Mouse (Mus musculus): Measurements from ENCODE around the gene Frs3. TPM values are rescaled to one million over a fixed set of nuclear protein-coding genes. Genes with fewer than 3 reads are reported as not detected.
A peak's percentile ranks its signal among the peaks of the same experiment; 100 is the strongest.

Frs3 gene
- polyA plus RNA-seq, 1 experiment from 2014 or later = 5.5 TPM

DNA sequence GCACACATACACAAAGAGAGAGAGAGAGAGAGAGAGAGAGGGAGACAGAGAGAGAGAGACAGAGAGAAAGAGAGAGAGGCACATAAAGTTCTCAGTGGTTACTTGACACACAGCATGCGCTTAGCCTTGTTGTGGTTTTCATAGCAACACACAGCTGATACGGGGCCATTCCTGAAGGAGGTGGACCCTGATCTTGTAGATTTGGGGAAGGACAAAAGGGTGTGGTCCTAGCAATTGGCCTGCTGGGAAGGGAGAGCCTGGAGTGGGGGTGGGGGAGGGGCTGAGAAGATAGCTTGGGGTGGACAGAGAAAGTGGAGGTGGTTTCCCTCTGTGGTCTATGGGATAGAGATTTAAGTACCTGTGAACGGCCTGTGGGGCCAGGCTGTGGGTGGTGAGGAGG, 21.2 kb downstream of the Frs3 start:
- 62% methylated on average over 3 of the region's 3 CpGs for WGBS
- ATAC-seq = no peak

DNA sequence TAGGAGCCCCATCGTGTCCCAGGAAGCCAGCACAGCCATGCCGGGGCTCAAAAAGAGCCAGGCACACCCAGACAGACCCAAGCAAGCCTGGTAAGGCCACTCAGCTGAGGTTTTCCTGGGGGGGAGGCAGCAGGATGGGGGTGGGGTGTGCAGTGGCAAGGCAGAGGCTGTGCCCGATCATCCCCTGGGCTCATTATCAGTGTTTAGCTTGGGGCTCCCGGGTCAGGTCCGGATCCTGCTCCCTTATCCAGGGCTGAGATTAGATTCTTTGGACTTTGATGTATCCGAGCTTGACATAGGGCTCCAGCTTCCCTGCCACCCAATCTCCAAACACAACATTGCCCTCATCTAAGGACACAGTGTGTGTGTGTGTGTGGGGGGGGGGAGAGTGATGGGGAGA, 23.1 kb downstream of the Frs3 start:
- Histone ChIP-seq H3K27me3 (replicated peaks) (no peaks in the 10 kb centered on the region), H3K4me3 (replicated peaks) (no peak overlapping the region), H3K27ac (no peak overlapping the region), H3K9me3 (no peaks in the 10 kb centered on the region), H3K9ac (no peak overlapping the region), H3K36me3 (no peaks in the 10 kb centered on the region), H3K4me1 (replicated peaks) (0 out of 2 replicates have a peak, but pooled peaks cover 4% of the 10 kb centered on the region), H3K4me2 (replicated peaks) (no peak overlapping the region)
- ATAC-seq = peak; percentile 27; the same call in 1 of the 2 replicates
- WGBS = 60% methylated on average over 6 of the region's 6 CpGs

More for the DNA sequence above, 21.2 kb downstream of the Frs3 start:
- no peak overlapping the region for H3K4me3 ChIP-seq (replicated peaks)
- H3K4me2 ChIP-seq (replicated peaks) = no peak overlapping the region
- 0 out of 2 replicates have a peak, but pooled peaks cover 10% of the 10 kb centered on the region for H3K4me1 ChIP-seq (replicated peaks)
- H3K36me3 ChIP-seq = no peaks in the 10 kb centered on the region
- no peaks in the 10 kb centered on the region for H3K27me3 ChIP-seq (replicated peaks)
- H3K9ac ChIP-seq = no peak overlapping the region
- H3K9me3 ChIP-seq = no peaks in the 10 kb centered on the region
- no peak overlapping the region for H3K27ac ChIP-seq

DNA sequence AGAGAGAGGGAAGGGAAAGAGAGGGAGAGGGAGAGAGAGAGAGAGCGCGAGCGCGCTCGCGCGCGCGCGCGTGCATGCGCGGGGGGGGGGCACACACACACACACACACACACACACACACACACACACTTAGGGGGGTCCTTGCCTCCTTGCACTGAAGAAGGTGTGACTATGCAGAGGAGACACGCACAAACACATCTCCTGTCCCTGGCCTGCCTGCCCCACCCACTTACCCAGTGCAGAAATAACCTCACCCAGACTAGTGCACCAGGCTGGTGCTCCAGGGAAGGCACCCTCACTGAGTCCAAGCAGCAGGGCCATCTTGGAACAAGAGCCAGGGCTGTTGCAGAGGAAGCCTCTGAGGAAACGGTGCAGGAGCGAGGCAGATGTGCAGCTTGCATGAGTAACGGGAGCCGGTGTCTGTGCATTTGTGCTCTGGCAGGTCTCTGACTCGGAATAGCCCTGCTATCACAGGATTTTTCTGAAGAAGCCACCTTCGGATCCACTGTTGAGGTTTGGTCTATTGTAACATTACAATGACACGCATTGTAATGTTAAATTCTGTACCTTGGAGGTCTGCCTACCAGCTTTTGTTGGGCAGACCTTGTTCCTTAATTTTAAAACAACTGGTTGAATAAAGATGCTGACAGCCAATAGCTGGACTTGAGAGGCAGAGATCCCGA, 24.2 kb downstream of the Frs3 start:
- no peaks in the 10 kb centered on the region for H3K27me3 ChIP-seq (replicated peaks)
- no peak for ATAC-seq
- WGBS = 48% methylated on average over 21 of the region's 22 CpGs
- H3K4me3 ChIP-seq (replicated peaks) = no peak overlapping the region
- H3K9me3 ChIP-seq = no peaks in the 10 kb centered on the region
- H3K9ac ChIP-seq = no peak overlapping the region
- H3K27ac ChIP-seq = no peak overlapping the region
- H3K4me2 ChIP-seq (replicated peaks) = no peak overlapping the region
- no peaks in the 10 kb centered on the region for H3K36me3 ChIP-seq
- H3K4me1 ChIP-seq (replicated peaks) = 0 out of 2 replicates have a peak, but pooled peaks cover 4% of the 10 kb centered on the region

DNA sequence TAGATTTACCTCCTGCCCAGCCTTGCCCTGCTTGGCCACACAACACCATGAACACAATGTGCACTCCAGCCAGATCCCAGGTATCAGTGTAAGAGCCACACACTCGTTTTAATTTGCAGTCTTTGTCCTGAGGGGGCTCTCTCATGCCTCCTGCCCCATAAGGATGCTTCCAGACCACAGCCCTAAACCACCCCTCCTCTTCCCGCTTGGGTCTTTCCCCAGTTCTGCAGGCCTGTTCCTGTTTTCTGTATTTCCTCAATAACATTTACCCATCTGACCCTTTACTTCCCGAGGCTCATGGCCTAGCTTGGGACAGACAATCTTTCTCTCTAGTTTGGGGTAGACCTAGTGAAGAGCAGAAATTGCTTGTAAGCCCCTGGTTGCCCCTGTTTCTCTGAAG, 26.2 kb downstream of the Frs3 start:
- no peak overlapping the region for H3K9ac ChIP-seq
- 0 out of 2 replicates have a peak, but pooled peaks cover 4% of the 10 kb centered on the region for H3K4me1 ChIP-seq (replicated peaks)
- no peaks in the 10 kb centered on the region for H3K27me3 ChIP-seq (replicated peaks)
- no peaks in the 10 kb centered on the region for H3K9me3 ChIP-seq
- no peak overlapping the region for H3K4me2 ChIP-seq (replicated peaks)
- no peak overlapping the region for H3K4me3 ChIP-seq (replicated peaks)
- H3K27ac ChIP-seq = no peak overlapping the region
- no peaks in the 10 kb centered on the region for H3K36me3 ChIP-seq
- no peak for ATAC-seq
- 51% methylated on average over 3 of the region's 3 CpGs for WGBS

DNA sequence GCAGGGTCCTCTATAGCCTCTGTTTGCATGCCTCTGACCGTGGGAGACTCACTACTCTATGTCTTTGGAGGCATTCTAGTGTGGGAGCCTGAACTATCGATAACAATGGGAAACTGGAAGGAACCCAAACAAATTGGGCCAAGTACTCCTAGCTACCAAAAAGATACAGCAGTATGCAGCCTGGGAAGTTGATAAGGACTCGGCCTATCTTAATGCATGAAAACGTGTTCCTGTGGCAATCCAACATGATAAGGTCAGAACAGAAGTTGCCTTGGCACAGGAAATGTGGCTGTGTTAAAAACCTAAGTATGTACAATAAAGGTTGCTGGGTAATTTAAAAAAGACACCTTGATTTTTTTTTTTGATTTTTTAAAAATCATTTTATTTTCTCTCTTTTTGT, 32.4 kb downstream of the Frs3 start:
- Histone ChIP-seq H3K36me3 (no peaks in the 10 kb centered on the region), H3K4me2 (replicated peaks) (no peak overlapping the region), H3K4me3 (replicated peaks) (no peak overlapping the region), H3K9ac (no peak overlapping the region), H3K27ac (no peak overlapping the region), H3K4me1 (replicated peaks) (no peaks in the 10 kb centered on the region), H3K27me3 (replicated peaks) (no peaks in the 10 kb centered on the region), H3K9me3 (no peaks in the 10 kb centered on the region)
- WGBS = 76% methylated on average over 4 of the region's 4 CpGs
- ATAC-seq = no peak

DNA sequence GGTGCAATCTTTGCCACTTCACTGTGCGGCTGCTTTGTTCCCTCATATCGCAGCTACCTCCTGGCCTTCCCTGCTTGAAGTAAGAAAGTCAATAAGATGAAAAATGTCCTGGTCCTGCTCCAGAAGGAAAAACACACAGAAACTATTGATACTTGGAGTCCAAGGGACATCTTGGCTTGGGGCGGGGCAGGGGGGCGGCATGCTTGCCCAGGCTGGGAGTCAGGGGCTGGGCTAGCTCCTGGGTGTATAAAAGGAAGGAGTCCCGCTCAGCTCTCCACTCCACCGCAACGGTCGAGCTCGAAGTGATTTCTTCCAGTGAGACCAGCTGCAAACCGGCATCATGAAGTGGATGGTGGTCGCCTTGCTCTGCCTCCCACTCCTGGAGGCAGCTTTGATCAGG, 37.7 kb downstream of the Frs3 start, which contains the start of gene Pgc:
TSS of gene Pgc (plus strand) at position 277 of the 400 bp plus-strand sequence.
- no peak for ATAC-seq
- no peaks in the 10 kb centered on the region for H3K27me3 ChIP-seq (replicated peaks)
- H3K4me1 ChIP-seq (replicated peaks) = no peaks in the 10 kb centered on the region
- no peaks in the 10 kb centered on the region for H3K36me3 ChIP-seq
- H3K9ac ChIP-seq = no peak within 1 kb of the TSS
- H3K27ac ChIP-seq = no peak within 1 kb of the TSS
- H3K9me3 ChIP-seq = no peaks in the 10 kb centered on the region
- WGBS = 65% methylated on average over 11 of the region's 11 CpGs
- H3K4me2 ChIP-seq (replicated peaks) = no peak within 1 kb of the TSS
- H3K4me3 ChIP-seq (replicated peaks) = no peak within 1 kb of the TSS

DNA sequence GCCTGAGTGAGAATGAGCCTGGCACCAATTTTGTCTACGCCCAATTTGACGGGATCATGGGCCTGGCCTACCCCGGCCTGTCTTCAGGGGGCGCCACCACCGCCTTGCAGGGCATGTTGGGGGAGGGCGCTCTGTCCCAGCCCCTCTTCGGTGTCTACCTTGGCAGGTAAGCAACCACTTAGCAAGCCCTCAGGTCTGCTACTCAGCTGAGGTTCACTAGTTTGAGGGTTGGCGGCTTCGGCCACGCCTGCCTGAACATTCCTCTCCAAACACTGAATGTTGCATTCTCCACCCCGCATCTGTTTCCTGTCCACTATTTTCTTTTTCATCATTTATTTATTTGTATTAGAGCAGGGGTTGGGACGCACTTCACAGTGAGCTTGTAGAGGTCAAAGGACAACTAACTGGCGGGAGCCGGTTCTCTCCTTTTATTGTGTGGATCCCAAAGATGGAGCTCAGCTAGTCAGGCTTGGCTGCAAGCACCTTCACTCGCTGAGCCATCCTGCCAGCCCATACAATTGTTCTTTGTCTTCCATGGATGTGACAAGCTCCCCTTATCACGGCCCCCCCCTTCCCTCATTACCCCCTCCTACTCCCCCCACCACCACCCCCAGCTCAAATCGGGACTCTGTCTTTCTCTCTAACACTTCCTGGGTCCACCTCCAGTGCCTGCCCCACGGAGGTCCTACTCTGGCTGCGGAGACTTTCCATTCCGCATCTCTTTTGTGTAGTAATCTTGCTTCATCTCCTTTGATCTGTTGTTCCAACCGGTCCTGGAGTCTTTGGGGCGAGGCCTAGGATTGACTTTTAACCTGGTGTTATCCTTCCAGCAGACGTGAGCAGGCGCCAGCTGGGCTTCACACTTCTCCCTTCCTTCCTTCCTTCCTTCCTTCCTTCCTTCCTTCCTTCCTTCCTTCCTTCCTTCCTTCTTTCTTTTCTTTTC, 42.1 kb downstream of the Frs3 start:
- Histone ChIP-seq H3K27me3 (replicated peaks) (no peaks in the 10 kb centered on the region), H3K4me1 (replicated peaks) (peaks cover 5% of the 10 kb centered on the region; the same call in 1 of the 2 replicates), H3K36me3 (no peaks in the 10 kb centered on the region), H3K4me3 (replicated peaks) (no peak overlapping the region), H3K9me3 (no peaks in the 10 kb centered on the region), H3K4me2 (replicated peaks) (no peak overlapping the region), H3K9ac (no peak overlapping the region), H3K27ac (no peak overlapping the region)
- no peak for ATAC-seq
- 52% methylated on average over 24 of the region's 24 CpGs for WGBS

DNA sequence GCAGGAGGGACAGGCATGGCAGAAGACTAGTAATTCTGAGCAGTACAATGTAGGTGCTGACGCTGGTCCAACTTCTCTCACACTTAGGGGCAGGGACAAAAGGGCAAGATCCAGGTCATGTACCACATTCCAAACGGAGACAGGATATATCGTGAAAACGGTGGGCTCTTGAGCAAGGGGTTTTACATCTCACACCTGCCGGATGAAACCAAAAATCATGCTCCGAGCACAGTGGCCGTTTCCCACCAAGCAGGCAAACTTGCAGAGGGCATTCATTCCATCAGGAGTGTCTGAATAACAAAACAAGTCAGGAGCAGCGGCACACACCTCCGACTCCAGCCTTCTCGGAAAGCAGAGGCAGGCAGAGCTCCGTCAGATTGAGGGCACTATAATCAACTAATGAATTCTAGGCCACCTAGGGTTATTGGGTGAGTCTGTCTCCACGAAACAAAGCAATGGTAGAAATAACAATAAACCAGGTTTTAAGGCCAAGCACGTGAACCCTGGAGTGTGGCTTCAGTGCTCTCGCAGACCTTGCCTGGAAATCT, 46.8 kb downstream of the Frs3 start:
- Histone ChIP-seq H3K9me3 (no peaks in the 10 kb centered on the region), H3K27ac (no peak overlapping the region), H3K4me1 (replicated peaks) (peaks cover 23% of the 10 kb centered on the region), H3K36me3 (no peaks in the 10 kb centered on the region), H3K27me3 (replicated peaks) (no peaks in the 10 kb centered on the region), H3K4me2 (replicated peaks) (no peak overlapping the region), H3K4me3 (replicated peaks) (no peak overlapping the region), H3K9ac (no peak overlapping the region)
- WGBS = 78% methylated on average over 14 of the region's 14 CpGs
- ATAC-seq = no peak

DNA sequence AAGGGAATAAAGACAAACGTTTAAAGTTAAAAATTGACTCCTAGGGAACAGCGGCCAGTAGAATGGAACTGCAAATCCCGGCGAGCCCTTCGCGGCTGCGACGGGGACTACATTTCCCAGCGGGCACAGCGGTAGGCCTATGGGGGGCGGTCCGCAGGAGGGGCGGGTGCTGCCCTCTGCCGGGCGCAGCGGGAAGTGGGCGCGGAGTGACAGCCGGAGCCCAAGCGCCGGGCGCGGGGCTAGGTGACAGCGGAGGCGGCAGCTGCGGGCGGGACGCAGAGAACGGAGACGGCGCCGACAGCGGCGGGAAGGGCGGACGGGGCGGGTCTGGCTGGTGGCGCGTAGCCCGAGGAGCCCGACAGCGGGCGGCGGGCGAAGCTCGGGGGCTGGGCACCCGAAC, 48.0 kb downstream of the Frs3 start, which contains the start of gene Tfeb:
TSS of gene Tfeb (plus strand) at position 175 of the 400 bp plus-strand sequence.
- H3K27me3 ChIP-seq (replicated peaks) = no peaks in the 10 kb centered on the region
- H3K4me2 ChIP-seq (replicated peaks) = peak within 1 kb of the TSS; percentile 95
- ATAC-seq = peak; percentile 72
- H3K4me1 ChIP-seq (replicated peaks) = peaks cover 28% of the 10 kb centered on the region
- WGBS = under 1% methylated on average over 44 of the region's 47 CpGs
- H3K27ac ChIP-seq = peak within 1 kb of the TSS; percentile 88
- H3K9me3 ChIP-seq = no peaks in the 10 kb centered on the region
- no peaks in the 10 kb centered on the region for H3K36me3 ChIP-seq
- H3K4me3 ChIP-seq (replicated peaks) = peak within 1 kb of the TSS; percentile 85
- H3K9ac ChIP-seq = peak within 1 kb of the TSS; percentile 75

DNA sequence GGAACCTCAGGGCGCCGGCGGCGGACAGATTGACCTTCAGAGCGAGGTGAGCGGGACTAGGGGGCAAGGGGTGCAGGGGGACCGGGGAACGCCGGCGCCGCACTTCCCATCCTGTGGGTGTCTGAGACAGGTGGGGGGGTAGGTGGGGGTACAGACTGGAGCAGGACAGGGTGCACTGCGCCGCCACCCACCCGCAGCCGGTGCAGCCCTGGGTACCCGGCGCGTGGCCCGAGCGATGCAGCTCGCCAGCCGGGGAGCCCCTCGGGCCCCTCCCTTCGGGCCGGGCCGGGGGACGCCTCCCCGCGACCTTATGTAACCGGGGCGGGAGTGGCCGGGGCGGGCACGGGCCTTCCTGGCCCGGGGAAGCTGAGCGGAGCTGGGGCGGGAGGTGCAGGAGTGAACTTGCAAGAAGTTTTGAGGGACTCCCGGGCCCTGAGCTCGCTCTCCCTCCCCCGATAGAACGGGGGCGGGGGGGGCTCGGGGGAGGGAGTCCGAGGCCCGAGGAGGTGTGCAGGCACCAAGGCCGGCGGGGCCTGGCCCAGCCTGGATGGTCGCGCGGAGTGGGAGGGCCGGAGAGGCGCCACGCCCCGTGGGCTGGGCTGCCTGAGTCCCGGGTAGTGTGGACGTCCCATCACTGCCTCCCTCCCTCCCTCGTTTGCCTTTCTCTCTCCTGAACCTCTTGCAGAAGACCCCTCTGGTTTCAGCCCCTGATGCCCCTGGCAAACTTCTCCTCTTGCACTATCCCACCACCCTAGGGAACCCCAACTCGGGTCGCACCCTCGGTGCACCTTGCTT, 48.6 kb downstream of the Frs3 start:
- H3K4me1 ChIP-seq (replicated peaks) = peaks cover 28% of the 10 kb centered on the region
- no peaks in the 10 kb centered on the region for H3K9me3 ChIP-seq
- H3K36me3 ChIP-seq = no peaks in the 10 kb centered on the region
- WGBS = 1% methylated on average over 55 of the region's 60 CpGs
- H3K27me3 ChIP-seq (replicated peaks) = no peaks in the 10 kb centered on the region
- peak overlapping the region; percentile 88 for H3K27ac ChIP-seq
- peak overlapping the region; percentile 85 for H3K4me3 ChIP-seq (replicated peaks)
- H3K9ac ChIP-seq = peak overlapping the region; percentile 75
- ATAC-seq = peak; percentile 88
- H3K4me2 ChIP-seq (replicated peaks) = peak overlapping the region; percentile 95

DNA sequence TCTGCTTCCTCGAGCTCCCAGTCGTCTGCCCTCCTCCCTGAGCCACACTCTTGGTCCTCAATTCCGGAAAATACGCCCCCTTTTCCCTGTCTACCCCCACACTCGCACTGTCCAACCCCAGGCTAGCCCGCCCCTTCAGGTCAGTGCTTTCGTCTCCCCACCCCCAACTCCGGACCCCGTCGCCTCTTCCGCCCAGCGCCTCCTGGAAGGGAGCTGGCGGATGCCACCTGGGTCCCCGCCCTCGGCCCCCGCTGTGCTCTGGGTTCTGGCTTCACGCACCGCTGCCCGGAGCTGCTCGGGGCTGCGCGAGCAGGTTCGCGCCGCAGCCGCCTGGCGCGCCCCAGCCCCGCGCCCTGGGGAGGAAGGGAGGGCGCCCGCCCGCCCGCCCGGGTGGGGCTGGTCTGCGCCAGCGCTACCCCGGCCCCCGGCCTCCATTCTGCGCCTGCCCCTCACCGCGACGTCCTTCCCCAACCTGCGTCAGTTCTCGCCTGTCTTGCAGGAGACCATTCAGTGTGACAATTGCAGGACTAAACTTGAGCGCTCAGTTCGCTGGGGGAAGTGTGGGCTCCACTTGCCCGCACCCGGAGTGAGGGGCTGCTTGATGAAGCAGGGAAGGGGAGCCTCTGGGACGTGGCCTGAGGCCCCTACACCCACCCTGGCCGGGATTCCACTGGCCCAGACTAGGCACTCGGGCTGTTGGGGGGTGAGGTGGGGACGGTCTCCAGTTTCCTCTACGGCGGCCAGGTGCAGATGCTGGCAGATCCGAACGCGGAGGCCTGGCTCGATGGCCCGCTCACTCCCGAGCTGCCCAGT, 49.4 kb downstream of the Frs3 start:
- ATAC-seq = peak; percentile 39
- H3K4me2 ChIP-seq (replicated peaks) = peak overlapping the region; percentile 95
- peak overlapping the region; percentile 88 for H3K27ac ChIP-seq
- H3K9ac ChIP-seq = peak overlapping the region; percentile 75
- peak overlapping the region; percentile 85 for H3K4me3 ChIP-seq (replicated peaks)
- H3K9me3 ChIP-seq = no peaks in the 10 kb centered on the region
- peaks cover 31% of the 10 kb centered on the region for H3K4me1 ChIP-seq (replicated peaks)
- WGBS = under 1% methylated on average over 61 of the region's 61 CpGs
- no peaks in the 10 kb centered on the region for H3K36me3 ChIP-seq
- no peaks in the 10 kb centered on the region for H3K27me3 ChIP-seq (replicated peaks)

Measured in intestine, embryonic 15.5 days (tissue).